Mouse (Mus musculus) lung, adult 2 months (tissue): ENCODE measurements around the gene Tarbp2.

Experiments
- CTCF ChIP-seq: fragments of 200-500 bp; IDR thresholded peaks from 2 replicates; pipeline ENCODE4 v1.5.1; 2011; ENCODE audit warnings: mild to moderate bottlenecking, low read length, control low read depth; ENCODE audit not compliant: insufficient read depth
- POLR2A ChIP-seq: fragments of 200-500 bp; IDR thresholded peaks from 2 replicates; pipeline ENCODE4 v1.6.1; 2011; ENCODE audit warnings: low read depth, mild to moderate bottlenecking, control low read depth, low read length, borderline replicate concordance; ENCODE audit errors: extremely low read depth

- TF ChIP-seq POLR2A (no peak), CTCF (no peak)
Measured at GRCm38 (mm10) chr15:102500479-102500878, 17.5 kb upstream of the Tarbp2 start.
